Mouse (Mus musculus): ENCODE measurements around the gene Zfp617. TPM values are rescaled to one million over a fixed set of nuclear protein-coding genes. Genes with fewer than 3 reads are reported as not detected.
A peak's percentile ranks its signal among the peaks of the same experiment; 100 is the strongest.
"Not testable (repeated sequence)": the region's sequence is repeated elsewhere in the genome, so short reads cannot be mapped to it uniquely, and the experiment has no call there.

Zfp617 gene
- polyA plus RNA-seq, 1 experiment from 2014 or later = 25.9 TPM

GRCm38 (mm10) chr8:71940293-71941208, 32.1 kb downstream of the Zfp617 start:
- no peaks in the 10 kb centered on the region for H3K9me3 ChIP-seq (ENCODE audit: low read depth, low read length)
- 78% methylated on average over 2 of the region's 2 CpGs for WGBS
- no peaks in the 10 kb centered on the region for H3K4me1 ChIP-seq (ENCODE audit: insufficient read depth)
- H3K9ac ChIP-seq = no peak overlapping the region
- no peaks in the 10 kb centered on the region for H3K36me3 ChIP-seq (ENCODE audit: insufficient read depth)
- no peak overlapping the region for H3K4me3 ChIP-seq (ENCODE audit: low read depth, low read length)
- no peaks in the 10 kb centered on the region for H3K27me3 ChIP-seq (ENCODE audit: insufficient read depth, low read length)
- DNase-seq (no peak), ATAC-seq (ENCODE audit: insufficient read depth) (no peak)
- no peak for TF ChIP-seq CTCF (IDR thresholded peaks at IDR 0.05; ENCODE audit: low read depth)
- no peak overlapping the region for H3K27ac ChIP-seq (ENCODE audit: low read depth)
- no peak overlapping the region for H3K4me2 ChIP-seq

DNA sequence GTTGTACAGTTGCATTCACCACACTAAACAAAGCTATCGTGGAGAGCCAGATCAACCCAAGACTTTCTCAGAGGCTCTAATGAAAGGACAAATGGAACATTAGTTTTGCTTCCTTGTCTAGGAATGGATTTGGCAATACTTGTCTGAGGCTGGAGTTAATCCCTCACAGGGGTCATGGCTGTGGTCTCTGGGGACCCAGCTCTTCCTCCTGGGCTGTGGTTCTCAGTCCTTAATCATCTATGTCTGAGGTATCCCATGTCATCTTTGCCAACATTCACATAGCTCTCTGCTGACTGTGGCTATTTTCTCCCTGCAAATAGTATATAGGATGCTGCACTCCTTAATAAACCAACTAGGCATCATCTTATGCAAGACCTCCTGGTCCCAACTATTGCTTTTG, 33.3 kb downstream of the Zfp617 start:
- Histone ChIP-seq H3K9me3 (ENCODE audit: low read depth, low read length) (no peaks in the 10 kb centered on the region), H3K4me2 (no peak overlapping the region), H3K9ac (no peak overlapping the region), H3K27me3 (ENCODE audit: insufficient read depth, low read length) (no peaks in the 10 kb centered on the region), H3K36me3 (ENCODE audit: insufficient read depth) (no peaks in the 10 kb centered on the region), H3K4me1 (ENCODE audit: insufficient read depth) (no peaks in the 10 kb centered on the region), H3K27ac (ENCODE audit: low read depth) (no peak overlapping the region), H3K4me3 (ENCODE audit: low read depth, low read length) (no peak overlapping the region)
- DNase-seq (no peak), ATAC-seq (ENCODE audit: insufficient read depth) (no peak)
- WGBS = 86% methylated on average over 1 of the region's 1 CpGs
- no peak for TF ChIP-seq CTCF (IDR thresholded peaks at IDR 0.05; ENCODE audit: low read depth)

GRCm38 (mm10) chr8:71948624-71949023, 40.2 kb downstream of the Zfp617 start:
- H3K9ac ChIP-seq = no peak overlapping the region
- H3K4me1 ChIP-seq (ENCODE audit: insufficient read depth) = peaks cover 4% of the 10 kb centered on the region; the same call in 1 of the 2 replicates
- H3K4me2 ChIP-seq = no peak overlapping the region
- DNase-seq (no peak), ATAC-seq (ENCODE audit: insufficient read depth) (no peak)
- H3K36me3 ChIP-seq (ENCODE audit: insufficient read depth) = no peaks in the 10 kb centered on the region
- no peaks in the 10 kb centered on the region for H3K9me3 ChIP-seq (ENCODE audit: low read depth, low read length)
- WGBS = 83% methylated on average over 5 of the region's 5 CpGs
- H3K27ac ChIP-seq (ENCODE audit: low read depth) = no peak overlapping the region
- no peak overlapping the region for H3K4me3 ChIP-seq (ENCODE audit: low read depth, low read length)
- no peaks in the 10 kb centered on the region for H3K27me3 ChIP-seq (ENCODE audit: insufficient read depth, low read length)
- no peak for TF ChIP-seq CTCF (IDR thresholded peaks at IDR 0.05; ENCODE audit: low read depth)

DNA sequence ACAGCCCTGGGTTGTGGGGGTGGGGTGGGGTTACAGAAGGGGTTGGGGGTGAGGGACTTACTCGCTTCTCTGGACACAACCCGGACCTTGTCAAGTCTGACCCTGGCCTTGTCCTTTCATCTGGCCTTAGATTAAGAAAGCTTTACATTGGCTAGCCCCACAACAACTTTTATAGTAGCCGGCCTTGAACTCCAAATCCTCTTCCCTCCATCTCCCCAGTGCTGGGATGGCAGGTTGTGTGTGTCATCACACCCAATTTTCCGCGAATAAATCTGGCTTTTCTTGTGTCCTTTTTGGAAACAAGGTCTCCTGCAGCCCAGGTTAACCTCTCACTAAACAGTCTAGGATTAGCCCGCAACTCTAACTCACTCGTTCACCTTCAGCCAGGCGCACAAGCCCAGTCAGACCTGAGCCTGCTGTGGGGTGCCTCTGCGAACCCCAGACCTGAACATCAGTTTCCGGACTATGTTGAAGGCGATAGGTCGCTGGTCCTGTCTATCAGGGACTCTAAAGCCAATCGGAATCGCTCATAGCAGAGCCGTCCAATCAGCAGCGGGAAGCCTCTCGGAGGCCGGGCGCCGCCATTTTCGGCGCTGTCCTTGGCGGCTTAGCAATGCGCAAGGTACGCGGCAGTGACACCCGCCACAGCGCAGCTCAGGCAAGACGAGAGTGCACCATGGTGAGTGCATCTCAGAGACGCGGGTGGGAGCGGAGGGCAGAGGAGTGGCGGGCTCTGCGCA, 42.2 kb downstream of the Zfp617 start, which contains the start of gene Zfp961:
Gene Zfp961 (plus strand): TSS at position 557 of the 740 bp plus-strand sequence.
- WGBS = 4% methylated on average over 34 of the region's 34 CpGs
- Histone ChIP-seq H3K9me3 (ENCODE audit: low read depth, low read length) (peaks cover 8% of the 10 kb centered on the region), H3K4me2 (peak within 1 kb of the TSS; percentile 57), H3K27ac (ENCODE audit: low read depth) (peak within 1 kb of the TSS; percentile 86), H3K36me3 (ENCODE audit: insufficient read depth) (no peaks in the 10 kb centered on the region), H3K4me1 (ENCODE audit: insufficient read depth) (peaks cover 4% of the 10 kb centered on the region; the same call in 1 of the 2 replicates), H3K4me3 (ENCODE audit: low read depth, low read length) (peak within 1 kb of the TSS; percentile 73), H3K27me3 (ENCODE audit: insufficient read depth, low read length) (no peaks in the 10 kb centered on the region), H3K9ac (peak within 1 kb of the TSS; percentile 78)
- ATAC-seq (ENCODE audit: insufficient read depth) (peak; percentile 100), DNase-seq (peak; percentile 100)
- TF ChIP-seq CTCF (IDR thresholded peaks at IDR 0.05; ENCODE audit: low read depth) = no peak

GRCm38 (mm10) chr8:71951436-71952161, 43.2 kb downstream of the Zfp617 start:
- H3K4me2 ChIP-seq = peak overlapping the region; percentile 57
- no peak for TF ChIP-seq CTCF (IDR thresholded peaks at IDR 0.05; ENCODE audit: low read depth)
- peaks cover 4% of the 10 kb centered on the region; the same call in 1 of the 2 replicates for H3K4me1 ChIP-seq (ENCODE audit: insufficient read depth)
- no peak for ATAC-seq (ENCODE audit: insufficient read depth)
- no peaks in the 10 kb centered on the region for H3K36me3 ChIP-seq (ENCODE audit: insufficient read depth)
- peak overlapping the region; percentile 78 for H3K9ac ChIP-seq
- WGBS = 30% methylated on average over 14 of the region's 14 CpGs
- H3K27ac ChIP-seq (ENCODE audit: low read depth) = no peak overlapping the region; the same call in 1 of the 2 replicates
- peaks cover 8% of the 10 kb centered on the region for H3K9me3 ChIP-seq (ENCODE audit: low read depth, low read length)
- peak overlapping the region; percentile 73 for H3K4me3 ChIP-seq (ENCODE audit: low read depth, low read length)
- H3K27me3 ChIP-seq (ENCODE audit: insufficient read depth, low read length) = no peaks in the 10 kb centered on the region
- DNase-seq = peak; percentile 40

DNA sequence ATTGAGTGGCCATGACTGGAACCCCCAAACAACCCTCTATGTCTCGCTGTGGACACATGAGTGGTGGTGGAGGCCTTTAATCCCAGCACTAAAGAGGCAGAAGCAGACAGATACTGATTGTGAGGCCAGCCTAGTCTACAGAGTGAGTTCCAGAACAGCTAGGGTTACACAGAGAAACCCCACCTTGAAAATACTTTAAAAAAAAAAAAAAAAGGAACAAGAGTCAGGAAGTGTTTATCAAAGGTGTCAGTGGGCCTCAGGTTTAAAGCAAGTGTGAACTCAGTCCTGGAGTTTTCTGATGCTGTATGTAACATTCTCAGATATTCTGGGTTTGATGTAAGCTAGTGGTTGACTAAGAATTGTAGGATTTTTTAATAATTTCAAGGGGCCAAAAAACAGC, 44.1 kb downstream of the Zfp617 start:
- H3K4me1 ChIP-seq (ENCODE audit: insufficient read depth) = peaks cover 4% of the 10 kb centered on the region; the same call in 1 of the 2 replicates
- peaks cover 8% of the 10 kb centered on the region for H3K9me3 ChIP-seq (ENCODE audit: low read depth, low read length)
- peak overlapping the region; percentile 57 for H3K4me2 ChIP-seq
- 89% methylated on average over 1 of the region's 1 CpGs for WGBS
- DNase-seq = no peak
- H3K27ac ChIP-seq (ENCODE audit: low read depth) = no peak overlapping the region
- TF ChIP-seq CTCF (IDR thresholded peaks at IDR 0.05; ENCODE audit: low read depth) = no peak
- H3K9ac ChIP-seq = no peak overlapping the region
- no peak for ATAC-seq (ENCODE audit: insufficient read depth)
- no peaks in the 10 kb centered on the region for H3K36me3 ChIP-seq (ENCODE audit: insufficient read depth)
- 0 out of 2 replicates have a peak overlapping the region, but pooled peaks have one; percentile 73 for H3K4me3 ChIP-seq (ENCODE audit: low read depth, low read length)
- H3K27me3 ChIP-seq (ENCODE audit: insufficient read depth, low read length) = no peaks in the 10 kb centered on the region

DNA sequence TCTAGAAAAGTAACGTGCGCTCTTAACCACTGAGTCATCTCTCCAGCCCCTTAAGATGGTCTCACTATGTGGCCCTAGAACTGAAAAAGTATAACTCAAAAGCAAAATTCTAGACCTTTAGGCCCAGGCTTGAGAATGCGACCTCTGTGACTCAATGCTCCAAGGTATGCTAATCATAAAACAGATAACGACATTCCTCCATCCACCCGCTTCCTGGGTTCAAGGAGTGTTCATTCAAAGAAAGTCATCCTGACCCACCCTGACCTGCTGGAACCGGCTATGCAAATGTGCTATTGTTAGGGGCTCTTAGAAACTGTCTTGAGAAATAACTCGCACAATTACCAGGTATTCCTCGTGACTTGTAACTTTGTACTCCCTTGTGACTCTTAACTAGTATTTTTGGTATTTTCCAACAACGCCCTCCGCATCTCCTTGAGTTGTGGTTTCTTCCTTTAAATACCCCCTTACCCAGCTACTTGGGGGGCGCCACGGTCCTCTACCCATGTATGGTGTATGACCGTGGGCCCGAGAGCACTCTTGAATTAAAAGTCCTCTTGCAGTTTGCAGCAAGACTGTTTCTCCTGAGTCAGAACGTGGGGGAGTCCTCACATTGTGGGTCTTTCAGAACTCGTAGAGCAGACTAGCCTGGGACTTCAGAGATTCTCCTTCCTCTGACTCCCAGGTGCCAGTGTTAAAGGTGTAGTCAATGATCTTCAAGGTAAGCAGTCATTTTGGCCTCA, 44.7 kb downstream of the Zfp617 start:
- WGBS = 93% methylated on average over 16 of the region's 16 CpGs
- not testable (repeated sequence) for H3K36me3 ChIP-seq (ENCODE audit: insufficient read depth); H3K4me1 ChIP-seq (ENCODE audit: insufficient read depth); H3K9ac ChIP-seq; H3K27ac ChIP-seq (ENCODE audit: low read depth); H3K4me3 ChIP-seq (ENCODE audit: low read depth, low read length); H3K4me2 ChIP-seq; H3K9me3 ChIP-seq (ENCODE audit: low read depth, low read length); H3K27me3 ChIP-seq (ENCODE audit: insufficient read depth, low read length); ATAC-seq (ENCODE audit: insufficient read depth); DNase-seq

Measured in lung, embryonic 14.5 days (tissue).